Mouse (Mus musculus) frontal cortex, postnatal 25 days (tissue): ENCODE results near the gene Klc4.

Source experiments
- DNase-seq, 2 experiments: peaks; one replicate each; pipeline ENCODE4 v3.0.0; 2022; ENCODE audit warnings: low spot score in 2 of 2

Gene Klc4

DNA sequence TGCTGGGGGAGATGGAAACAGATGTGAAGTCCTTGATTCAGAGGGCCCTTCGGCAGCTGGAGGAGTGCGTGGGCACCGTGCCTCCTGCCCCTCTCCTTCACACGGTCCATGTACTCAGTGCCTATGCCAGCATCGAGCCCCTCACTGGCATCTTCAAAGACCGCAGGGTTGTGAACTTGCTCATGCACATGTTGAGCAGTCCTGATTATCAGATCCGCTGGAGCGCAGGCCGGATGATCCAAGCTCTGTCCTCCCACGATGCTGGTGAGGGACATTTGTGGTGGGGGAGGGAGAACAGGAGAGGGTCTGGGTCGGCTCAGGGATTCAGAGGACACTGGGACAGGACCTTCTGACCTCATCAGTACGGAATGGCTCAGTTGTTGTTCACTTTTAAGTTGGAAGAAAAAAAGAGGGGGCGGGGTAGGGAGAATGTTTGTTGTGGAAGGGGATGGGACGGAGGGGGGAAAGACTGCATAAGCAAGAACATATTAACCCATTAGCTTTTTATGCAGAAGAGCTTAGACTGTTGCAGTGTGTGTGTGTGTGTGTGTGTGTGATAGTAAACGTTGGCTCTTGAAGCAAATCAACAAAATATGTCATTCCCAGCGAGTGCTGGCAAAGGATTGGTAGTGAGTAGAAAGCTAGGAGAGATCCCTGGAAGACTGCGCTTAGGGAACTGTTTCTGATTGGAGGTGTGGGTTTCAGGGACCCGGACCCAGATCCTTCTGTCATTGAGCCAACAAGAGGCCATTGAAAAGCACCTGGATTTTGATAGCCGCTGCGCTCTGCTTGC lies 6.1 kb upstream of the Klc4 start:
- no peak for DNase-seq

- DNase-seq = no peak
These were observed 5.5 kb upstream of the Klc4 start for GRCm38 (mm10) chr17:46651292-46651691.

- DNase-seq = peak; percentile 78 to 81
These were observed 4.6 kb upstream of the Klc4 start, which contains the start of gene Cul7 for GRCm38 (mm10) chr17:46650232-46651031. Gene Cul7 (plus strand): TSS chr17:46650337.

- DNase-seq = no peak
These were observed 4.0 kb upstream of the Klc4 start for GRCm38 (mm10) chr17:46649811-46650210.

DNA sequence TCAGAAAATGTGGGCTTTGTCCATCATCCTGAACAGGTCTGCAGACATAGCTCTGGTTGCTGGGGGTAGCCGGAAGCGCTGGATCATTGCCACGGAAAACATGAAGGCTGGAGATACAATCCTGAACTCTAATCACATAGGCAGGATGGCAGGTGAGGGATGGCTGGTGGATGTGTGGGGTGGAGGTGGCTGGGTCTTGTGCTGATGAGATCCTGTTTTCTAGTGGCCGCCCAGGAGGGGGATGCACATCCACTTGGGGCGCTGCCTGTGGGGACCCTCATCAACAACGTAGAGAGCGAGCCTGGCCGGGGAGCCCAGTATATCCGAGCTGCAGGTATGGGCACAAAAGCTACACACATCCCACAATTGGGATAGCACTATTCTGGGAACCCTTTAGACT lies 2.6 kb upstream of the Klc4 start:
- no peak for DNase-seq

DNA sequence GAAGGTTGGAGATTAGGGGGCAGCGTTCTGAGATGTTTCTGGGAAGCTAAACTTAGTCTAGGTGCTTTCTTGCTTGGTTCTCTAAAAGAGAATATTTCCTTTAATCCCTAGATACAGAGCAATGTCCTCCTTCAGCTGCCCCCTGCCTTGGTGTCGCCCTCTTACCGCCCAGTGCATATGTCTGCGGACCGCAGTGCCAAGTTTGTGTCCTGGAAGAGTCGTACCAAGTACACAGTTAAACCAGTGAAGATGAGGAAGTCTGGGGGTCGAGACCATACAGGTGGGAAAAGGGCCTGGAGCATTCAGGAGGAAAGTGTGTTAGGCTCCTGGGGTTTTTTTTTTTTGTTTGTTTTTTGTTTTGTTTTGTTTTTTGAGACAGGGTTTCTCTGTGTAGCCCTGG lies 1.5 kb upstream of the Klc4 start:
- DNase-seq = no peak

DNA sequence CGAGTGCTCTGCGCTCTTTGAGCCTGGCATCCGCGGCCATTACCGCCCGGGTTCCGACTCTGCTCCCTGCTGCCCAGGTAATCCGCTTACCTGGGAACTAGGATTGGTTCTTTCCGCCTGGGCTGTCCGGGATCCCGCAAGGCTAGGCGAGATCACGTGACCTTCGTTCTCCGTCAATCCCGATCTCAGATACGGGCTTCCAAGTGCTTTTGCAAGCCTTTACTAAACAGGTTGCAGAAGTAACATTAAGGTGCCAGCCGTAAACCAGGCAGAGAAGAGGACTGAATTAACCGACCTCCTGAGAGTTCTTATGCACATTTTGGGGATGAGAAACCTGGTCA lies 470 bp upstream of the Klc4 start:
- DNase-seq = no peak

DNA sequence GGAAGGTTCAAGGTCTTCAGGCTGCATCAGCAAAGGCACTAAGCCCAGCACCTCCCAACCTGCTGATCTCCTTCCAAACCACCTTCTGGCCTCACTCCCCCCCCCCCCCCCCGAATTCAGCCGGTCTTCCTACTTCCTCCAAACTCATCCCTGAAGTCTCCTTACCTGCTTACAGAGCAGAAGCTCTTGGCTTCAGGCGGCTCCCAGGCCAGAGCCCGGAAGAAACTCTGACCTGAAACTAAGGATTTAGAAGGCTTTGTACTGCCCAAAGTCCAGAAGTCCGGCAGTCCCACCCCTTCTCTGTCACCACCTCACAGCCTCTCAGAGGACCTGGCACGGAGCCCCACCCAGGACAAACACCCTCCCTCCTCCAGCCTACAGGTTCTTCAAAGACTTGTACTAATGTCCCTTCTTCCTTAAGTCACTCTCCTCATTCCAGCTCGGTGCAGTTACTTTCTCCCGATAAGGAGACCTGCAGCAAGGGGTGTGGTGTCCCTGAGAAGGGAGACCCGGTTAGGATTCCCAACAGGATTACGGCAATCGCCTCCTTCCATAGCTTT lies 826 bp downstream of the Klc4 start:
- no peak for DNase-seq

DNA sequence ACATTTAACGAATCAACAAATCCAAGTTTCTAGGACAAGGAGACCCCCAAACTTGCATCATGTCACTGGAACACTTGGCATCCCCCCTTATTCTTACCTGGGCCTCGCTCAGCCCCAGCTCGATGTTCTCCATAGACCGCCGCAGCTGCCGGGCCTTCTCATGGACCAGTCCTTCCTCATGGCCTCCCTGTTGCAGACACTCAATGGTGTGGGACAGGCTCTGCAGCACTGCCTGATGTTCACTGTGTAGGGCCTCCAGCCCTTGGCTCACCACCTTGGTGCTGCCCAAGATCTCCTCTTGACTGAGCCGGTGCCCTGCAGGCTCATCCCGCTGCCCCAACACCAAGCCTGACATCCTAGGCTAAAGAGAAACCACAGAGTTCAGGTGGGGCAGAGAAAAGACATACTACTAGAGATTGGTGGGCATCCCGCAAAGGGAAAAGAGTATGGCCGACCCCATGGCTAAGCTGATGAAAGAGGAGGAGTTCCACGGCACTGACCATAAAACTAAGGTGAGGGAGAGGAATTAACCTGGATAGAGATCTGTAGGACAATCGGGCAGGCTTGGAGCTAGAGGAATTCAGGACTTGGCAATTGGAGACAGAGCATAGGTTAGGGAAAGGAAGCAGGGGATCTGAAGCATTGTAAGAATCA lies 1.5 kb downstream of the Klc4 start:
- no peak for DNase-seq

GRCm38 (mm10) chr17:46642060-46642459 lies 3.8 kb downstream of the Klc4 start:
- DNase-seq = no peak

DNA sequence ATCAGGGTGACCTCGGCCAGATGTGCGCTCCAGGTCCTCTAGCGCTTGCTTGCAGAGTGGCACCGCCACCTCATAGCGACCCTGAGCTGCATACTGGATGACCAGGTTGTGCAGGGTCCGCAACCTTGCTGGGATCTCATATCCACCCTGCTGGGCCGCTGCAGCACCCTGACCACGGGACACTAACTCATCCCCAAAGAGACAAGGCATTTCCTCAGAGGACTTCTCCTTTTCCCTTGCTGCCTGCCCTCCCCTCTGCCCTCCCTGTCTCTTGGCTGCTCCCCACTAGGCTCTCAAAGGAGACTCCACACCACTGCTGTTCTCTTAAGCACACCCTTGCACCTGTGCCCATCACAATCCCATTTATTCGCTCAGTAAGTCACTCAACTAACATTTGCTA lies 5.9 kb downstream of the Klc4 start:
- no peak for DNase-seq

- peak in 1 of 2 experiments; percentile 55 for DNase-seq
These were observed 8.8 kb downstream of the Klc4 start for GRCm38 (mm10) chr17:46636831-46637523.

DNA sequence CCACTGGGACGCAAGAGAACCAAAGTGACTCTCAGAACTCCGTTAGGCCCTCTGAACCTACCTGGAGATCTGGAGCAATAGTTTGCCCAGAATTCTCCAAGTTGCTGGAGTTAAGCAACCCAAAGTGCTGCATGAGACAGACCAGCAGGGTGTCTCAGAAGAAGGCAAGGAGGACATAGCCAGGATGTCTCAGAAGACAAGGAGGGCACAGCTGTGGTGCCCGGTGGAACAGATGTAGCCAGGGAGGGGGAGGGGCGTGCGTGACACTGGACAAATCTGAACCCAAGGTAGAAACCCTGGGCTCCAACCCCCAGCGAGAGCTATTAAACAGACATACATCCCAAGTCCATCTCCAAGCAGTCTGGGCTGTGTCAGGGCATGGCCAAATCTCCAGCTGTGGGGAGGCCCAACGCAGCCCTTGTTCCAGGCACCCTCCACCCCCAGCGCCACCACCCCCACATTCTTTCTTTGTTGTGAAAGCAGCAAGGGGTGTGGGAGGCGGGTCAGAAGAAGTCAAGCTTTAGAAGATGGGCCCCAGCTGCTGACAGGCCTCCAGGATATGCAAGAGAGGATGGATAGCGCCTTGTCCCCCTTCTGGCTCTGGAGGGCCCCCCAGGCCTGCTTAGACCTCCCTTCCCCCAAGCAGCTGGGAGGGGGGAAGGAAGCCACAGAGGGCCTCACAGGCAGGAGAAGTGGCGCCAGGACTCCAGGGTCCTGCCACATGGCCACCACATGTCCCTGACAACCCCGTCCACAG lies 16.0 kb downstream of the Klc4 start:
- no peak for DNase-seq

- DNase-seq = peak in 1 of 2 experiments; percentile 44
These were observed 16.8 kb downstream of the Klc4 start, which contains the start of gene Ptk7 for GRCm38 (mm10) chr17:46628791-46629684. Gene Ptk7 (minus strand): TSS chr17:46629504.

DNA sequence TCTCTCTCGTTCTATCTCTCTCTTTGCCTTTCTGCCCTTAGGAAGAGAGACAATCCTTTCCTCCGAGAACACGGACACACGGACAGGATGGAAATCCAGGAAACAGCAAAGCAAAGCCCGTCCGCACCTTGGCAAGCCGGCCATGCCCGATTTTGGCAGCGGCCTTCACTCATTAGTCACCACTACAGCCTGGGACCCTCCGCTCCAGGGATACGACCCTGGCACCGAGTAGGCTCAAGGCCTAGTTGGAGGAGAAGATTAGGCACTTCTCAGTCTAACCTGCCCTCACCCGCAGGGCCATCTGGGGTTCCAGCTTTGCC lies 17.4 kb downstream of the Klc4 start:
- no peak for DNase-seq

- DNase-seq = no peak
These were observed 18.4 kb downstream of the Klc4 start for GRCm38 (mm10) chr17:46627409-46627808.

GRCm38 (mm10) chr17:46624598-46624997 lies 21.2 kb downstream of the Klc4 start:
- DNase-seq = no peak

GRCm38 (mm10) chr17:46623819-46624557 lies 21.8 kb downstream of the Klc4 start:
- DNase-seq = no peak

DNA sequence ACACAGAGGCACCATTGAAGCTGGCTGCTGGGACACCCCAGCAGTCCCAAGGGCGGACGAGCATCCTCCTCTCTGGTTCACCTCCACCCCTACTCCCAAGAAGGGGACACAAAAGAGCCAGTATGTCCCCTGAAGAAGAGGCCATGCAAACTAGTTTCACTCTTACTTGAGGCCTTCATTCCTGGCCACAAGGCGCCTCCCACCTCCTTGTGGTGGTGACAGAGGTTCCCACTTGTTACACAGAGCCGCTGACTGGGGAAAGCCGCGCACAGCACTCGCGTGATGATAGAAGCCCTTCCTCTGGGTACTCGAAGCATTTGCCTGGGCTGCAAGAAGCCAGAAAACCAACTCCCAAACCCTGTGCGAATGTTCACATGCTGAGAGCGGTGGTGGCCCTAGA lies 23.6 kb downstream of the Klc4 start:
- DNase-seq = no peak
